ENCODE assay signal across 21 mouse cellular contexts in the genomic region with DNA sequence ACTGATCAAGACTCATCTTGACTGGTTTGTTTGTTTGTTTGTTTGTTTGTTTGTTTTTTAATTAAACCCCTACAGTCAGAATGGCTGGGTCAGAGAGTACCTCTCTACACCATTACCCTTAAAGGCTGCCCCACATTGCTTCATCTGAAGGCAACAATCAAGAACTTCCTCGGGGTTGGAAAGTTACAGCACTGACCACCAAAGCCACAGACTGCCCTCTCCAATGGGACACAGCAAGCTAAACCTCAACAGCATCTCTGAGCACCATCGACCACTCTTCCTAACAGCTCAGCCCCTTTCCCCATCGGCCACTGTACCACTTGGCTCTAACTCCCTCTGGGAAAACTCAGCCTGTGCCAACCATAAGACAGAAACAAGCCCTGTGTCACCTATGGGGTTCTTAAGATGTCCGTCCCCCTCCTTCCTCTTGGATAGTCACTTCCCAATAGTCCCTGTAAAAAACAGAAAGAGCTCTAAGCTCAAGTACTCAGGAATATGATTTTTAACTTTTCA. TPM values are rescaled to one million over a fixed set of nuclear protein-coding genes. Genes with fewer than 3 reads are reported as not detected.
DNase-seq lines count a peak whose midpoint lies in the region; ATAC-seq lines count a peak whose summit lies in the region.
"Had no signal": no experiment of that assay in that cellular context is flagged by ENCODE, and none has a peak within 500 bp of the region (broad histone marks: within the 10 kb centered on the region; RNA-seq: fewer than 3 reads in every experiment).

No protein-coding gene starts in this region.

- peak; percentile 88 for DNase-seq in heart, adult 11 months
- DNase-seq in heart, postnatal 10 days, result no peak
- no peak for DNase-seq in frontal cortex, postnatal 10 days (ENCODE audit: low spot score in 2 of 2)
- DNase-seq: adrenal gland, adult 8-10 months; adrenal gland, postnatal 25 days; cerebellum, adult 8-10 months; gastrocnemius, postnatal 14 days; heart, postnatal 14 days had no signal

- H3K27me3 ChIP-seq in megakaryocyte, embryonic 14.5 days (replicated peaks), result no peaks in the 10 kb centered on the region
- H3K27me3 ChIP-seq: embryonic facial prominence, embryonic 12.5 days; embryonic facial prominence, embryonic 15.5 days; forebrain, embryonic 12.5 days; forebrain, embryonic 15.5 days; heart, embryonic 12.5 days; heart, embryonic 15.5 days; hindbrain, embryonic 12.5 days; hindbrain, embryonic 15.5 days had no signal

- H3K9me3 ChIP-seq in megakaryocyte, embryonic 14.5 days, result no peaks in the 10 kb centered on the region
- H3K9me3 ChIP-seq: embryonic facial prominence, embryonic 12.5 days; embryonic facial prominence, embryonic 15.5 days; forebrain, embryonic 12.5 days; forebrain, embryonic 15.5 days; heart, embryonic 15.5 days; hindbrain, embryonic 12.5 days; hindbrain, embryonic 15.5 days had no signal

- no peak for ATAC-seq in megakaryocyte, adult 5-6 weeks (ENCODE audit: poor library complexity, severe bottlenecking)
- peak; percentile 14; the same call in 1 of the 2 replicates for ATAC-seq in megakaryocyte progenitor cell, adult 5-6 weeks (replicated peaks; ENCODE audit: poor library complexity)
- ATAC-seq: activated CD4-positive, CD25-positive, alpha-beta regulatory T cell, adult 4 months; forebrain, embryonic 15.5 days; intestine, postnatal 0 days had no signal

- peaks cover 86% of the 10 kb centered on the region for H3K4me1 ChIP-seq in megakaryocyte, embryonic 14.5 days

- peaks cover 30% of the 10 kb centered on the region for H3K36me3 ChIP-seq in megakaryocyte, embryonic 14.5 days (replicated peaks; ENCODE audit: low read length)
- H3K36me3 ChIP-seq: embryonic facial prominence, embryonic 12.5 days; embryonic facial prominence, embryonic 15.5 days; forebrain, embryonic 12.5 days; forebrain, embryonic 15.5 days; heart, embryonic 12.5 days; heart, embryonic 15.5 days; hindbrain, embryonic 12.5 days; hindbrain, embryonic 15.5 days had no signal

- intact Hi-C loops in heart, postnatal 10 days (cut with DNase I), result no loop called here

- peak overlapping the region; percentile 71 for H3K4me3 ChIP-seq in megakaryocyte, embryonic 14.5 days (replicated peaks)
- H3K4me3 ChIP-seq: embryonic facial prominence, embryonic 12.5 days; embryonic facial prominence, embryonic 15.5 days; forebrain, embryonic 12.5 days; forebrain, embryonic 15.5 days; heart, embryonic 12.5 days; heart, embryonic 15.5 days; hindbrain, embryonic 12.5 days; hindbrain, embryonic 15.5 days had no signal

RNA-seq across cellular contexts. Expression of a gene that starts 14.0 kb away (rescaled TPM):
- total RNA-seq in heart, postnatal 10 days (2021), result 10 to 100 TPM; 54.1 to 67.2 TPM
- polyA plus RNA-seq in megakaryocyte, embryonic 14.5 days (2012; ENCODE audit: insufficient read depth, low replicate concordance), result 6.8 and 10.8 TPM in 2 replicates
- total RNA-seq in megakaryocyte, adult 5-6 weeks (2015), result 45.4 and 48.3 TPM in 2 replicates
- 44.9 and 69.6 TPM in 2 replicates for total RNA-seq in megakaryocyte, adult 5-6 weeks (2017)
- 15.9 and 24.8 TPM in 2 replicates for total RNA-seq in megakaryocyte progenitor cell, adult 5-6 weeks (2015)
- 16.4 and 21.5 TPM in 2 replicates for total RNA-seq in megakaryocyte progenitor cell, adult 5-6 weeks (2017)
